ENCODE assay signal across 14 mouse cellular contexts in the genomic region with DNA sequence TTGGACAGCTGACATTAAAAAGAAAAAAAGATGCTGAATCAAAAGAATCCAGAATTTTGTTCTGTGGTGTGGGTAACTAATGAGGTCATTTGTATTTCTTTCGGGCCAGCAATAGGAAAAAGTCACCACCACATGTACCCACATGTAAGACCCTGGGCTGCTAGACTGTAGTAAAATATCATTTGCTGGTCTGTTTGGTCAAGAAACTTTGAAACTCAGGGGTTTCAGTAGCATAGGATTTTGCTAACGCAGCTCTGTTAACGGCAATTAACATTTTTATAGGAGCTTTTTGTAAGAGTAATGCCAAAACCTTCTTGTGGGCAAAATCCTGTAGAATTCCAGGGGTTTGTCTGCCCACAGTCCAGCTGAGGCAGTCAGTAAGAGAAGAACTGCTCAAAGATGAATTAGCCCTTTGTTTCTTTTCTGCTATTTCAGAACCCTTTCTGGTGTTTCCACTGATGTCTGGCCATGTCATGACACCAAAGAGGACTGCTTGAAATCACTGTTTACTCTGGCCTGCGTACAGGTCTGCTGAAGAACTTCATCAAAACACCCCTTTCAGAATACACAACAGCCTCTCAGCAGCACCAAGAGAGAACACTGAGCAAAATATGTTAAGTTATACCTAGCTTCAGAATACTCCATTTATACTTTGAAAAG.
DNase-seq lines count a peak whose midpoint lies in the region; ATAC-seq and TF ChIP-seq lines count a peak whose summit lies in the region.
"Had no signal": no experiment of that assay in that cellular context is flagged by ENCODE, and none has a peak within 500 bp of the region (broad histone marks: within the 10 kb centered on the region; RNA-seq: fewer than 3 reads in every experiment).

No protein-coding gene starts in this region.

- H3K36me3 ChIP-seq in hindbrain, embryonic 12.5 days: peaks cover 29% of the 10 kb centered on the region
- peaks cover 39% of the 10 kb centered on the region for H3K36me3 ChIP-seq in hindbrain, embryonic 14.5 days (replicated peaks; ENCODE audit: control insufficient read depth, insufficient read depth)
- peaks cover 33% of the 10 kb centered on the region for H3K36me3 ChIP-seq in limb, embryonic 12.5 days
- peaks cover 37% of the 10 kb centered on the region for H3K36me3 ChIP-seq in limb, embryonic 10.5 days
- peaks cover 33% of the 10 kb centered on the region for H3K36me3 ChIP-seq in embryonic facial prominence, embryonic 14.5 days (ENCODE audit: control insufficient read depth, insufficient read depth, low read length)
- peaks cover 7% of the 10 kb centered on the region for H3K36me3 ChIP-seq in limb, embryonic 14.5 days (ENCODE audit: control insufficient read depth, insufficient read depth, low read length)
- H3K36me3 ChIP-seq in forebrain, embryonic 16.5 days (ENCODE audit: control insufficient read depth, insufficient read depth): no peaks in the 10 kb centered on the region

- H3K4me2 ChIP-seq in hindbrain, embryonic 12.5 days (replicated peaks): no peak overlapping the region
- H3K4me2 ChIP-seq in hindbrain, embryonic 14.5 days (replicated peaks): no peak overlapping the region
- H3K4me2 ChIP-seq in limb, embryonic 12.5 days: no peak overlapping the region
- no peak overlapping the region for H3K4me2 ChIP-seq in embryonic facial prominence, embryonic 14.5 days (ENCODE audit: low read depth, low read length)
- H3K4me2 ChIP-seq in limb, embryonic 14.5 days (replicated peaks; ENCODE audit: low read depth, low read length, severe bottlenecking): no peak overlapping the region
- no peak overlapping the region for H3K4me2 ChIP-seq in forebrain, embryonic 16.5 days (ENCODE audit: low read length)
- H3K4me2 ChIP-seq: forebrain, embryonic 12.5 days had no signal

- WGBS in hindbrain, embryonic 12.5 days: 63% methylated on average over 4 of the region's 4 CpGs
- 64% methylated on average over 4 of the region's 4 CpGs for WGBS in hindbrain, embryonic 14.5 days
- 47% methylated on average over 4 of the region's 4 CpGs for WGBS in limb, embryonic 12.5 days
- WGBS in limb, embryonic 10.5 days: 84% methylated on average over 4 of the region's 4 CpGs
- WGBS in embryonic facial prominence, embryonic 14.5 days: 55% methylated on average over 4 of the region's 4 CpGs
- WGBS in limb, embryonic 14.5 days: 42% methylated on average over 4 of the region's 4 CpGs
- 30% methylated on average over 4 of the region's 4 CpGs for WGBS in forebrain, embryonic 16.5 days

- H3K9ac ChIP-seq in hindbrain, embryonic 12.5 days: no peak overlapping the region
- H3K9ac ChIP-seq in hindbrain, embryonic 14.5 days: no peak overlapping the region
- H3K9ac ChIP-seq in limb, embryonic 12.5 days (replicated peaks): no peak overlapping the region
- 0 out of 2 replicates have a peak overlapping the region, but pooled peaks have one; percentile 30 for H3K9ac ChIP-seq in embryonic facial prominence, embryonic 14.5 days (ENCODE audit: low read depth, low read length)
- H3K9ac ChIP-seq in limb, embryonic 14.5 days (ENCODE audit: low read depth, low read length, severe bottlenecking): no peak overlapping the region
- H3K9ac ChIP-seq in forebrain, embryonic 16.5 days (replicated peaks; ENCODE audit: low read depth, low read length): no peak overlapping the region
- H3K9ac ChIP-seq: forebrain, embryonic 12.5 days; liver, embryonic 14.5 days had no signal

- no peak for ATAC-seq in hindbrain, embryonic 12.5 days (ENCODE audit: low FRiP score)
- ATAC-seq in hindbrain, embryonic 14.5 days (ENCODE audit: low FRiP score): no peak
- ATAC-seq in limb, embryonic 12.5 days (ENCODE audit: insufficient number of reproducible peaks, insufficient read depth, low FRiP score, low TSS enrichment, low read depth): no peak
- ATAC-seq in embryonic facial prominence, embryonic 14.5 days (ENCODE audit: low read depth): no peak
- ATAC-seq in limb, embryonic 14.5 days (ENCODE audit: low FRiP score, low read depth): peak; percentile 47; the same call in 1 of the 2 replicates
- no peak for ATAC-seq in forebrain, embryonic 16.5 days
- ATAC-seq: lung, postnatal 0 days had no signal

- peak overlapping the region; percentile 30; the same call in 1 of the 2 replicates for H3K27ac ChIP-seq in hindbrain, embryonic 12.5 days
- no peak overlapping the region for H3K27ac ChIP-seq in hindbrain, embryonic 14.5 days
- H3K27ac ChIP-seq in limb, embryonic 12.5 days: peak overlapping the region; percentile 75
- no peak overlapping the region for H3K27ac ChIP-seq in limb, embryonic 10.5 days
- peak overlapping the region; percentile 52 for H3K27ac ChIP-seq in embryonic facial prominence, embryonic 14.5 days (replicated peaks; ENCODE audit: low read depth, low read length)
- peak overlapping the region; percentile 48 for H3K27ac ChIP-seq in limb, embryonic 14.5 days (replicated peaks; ENCODE audit: low read depth, low read length)
- no peak overlapping the region for H3K27ac ChIP-seq in forebrain, embryonic 16.5 days (ENCODE audit: low read length)
- H3K27ac ChIP-seq: forebrain, embryonic 12.5 days; liver, embryonic 14.5 days had no signal

- no peak for TF ChIP-seq POLR2A in limb, embryonic 14.5 days (IDR thresholded peaks at IDR 0.05; ENCODE audit: borderline replicate concordance, extremely low read depth, insufficient read depth, insufficient read length)

- no peak overlapping the region for H3K4me3 ChIP-seq in hindbrain, embryonic 12.5 days
- H3K4me3 ChIP-seq in hindbrain, embryonic 14.5 days (replicated peaks; ENCODE audit: low read length): no peak overlapping the region
- H3K4me3 ChIP-seq in limb, embryonic 12.5 days (replicated peaks): no peak overlapping the region
- no peak overlapping the region for H3K4me3 ChIP-seq in limb, embryonic 10.5 days
- H3K4me3 ChIP-seq in embryonic facial prominence, embryonic 14.5 days (ENCODE audit: low read depth, low read length): no peak overlapping the region
- no peak overlapping the region for H3K4me3 ChIP-seq in limb, embryonic 14.5 days (replicated peaks; ENCODE audit: low read length)
- no peak overlapping the region for H3K4me3 ChIP-seq in forebrain, embryonic 16.5 days (replicated peaks; ENCODE audit: low read length)
- H3K4me3 ChIP-seq: forebrain, embryonic 12.5 days had no signal

- no peak for DNase-seq in hindbrain, embryonic 14.5 days (ENCODE audit: low spot score)
- DNase-seq in limb, embryonic 10.5 days (ENCODE audit: low spot score): no peak
- peak; percentile 48 for DNase-seq in embryonic facial prominence, embryonic 14.5 days (ENCODE audit: low spot score)
- DNase-seq in limb, embryonic 14.5 days (ENCODE audit: low spot score): peak; percentile 33
- DNase-seq: adrenal gland, postnatal 36 days; cerebellum, adult 8-10 months; gastrocnemius, postnatal 25 days; kidney, postnatal 10 days had no signal

- H3K4me1 ChIP-seq in hindbrain, embryonic 12.5 days: no peaks in the 10 kb centered on the region
- H3K4me1 ChIP-seq in hindbrain, embryonic 14.5 days (replicated peaks; ENCODE audit: control insufficient read depth, insufficient read depth, low read length): no peaks in the 10 kb centered on the region
- peaks cover 6% of the 10 kb centered on the region for H3K4me1 ChIP-seq in limb, embryonic 12.5 days (replicated peaks)
- H3K4me1 ChIP-seq in limb, embryonic 10.5 days: no peaks in the 10 kb centered on the region
- no peaks in the 10 kb centered on the region for H3K4me1 ChIP-seq in embryonic facial prominence, embryonic 14.5 days (ENCODE audit: control insufficient read depth, insufficient read depth, low read length)
- H3K4me1 ChIP-seq in limb, embryonic 14.5 days (ENCODE audit: control insufficient read depth, insufficient read depth, low read length): peaks cover 3% of the 10 kb centered on the region; the same call in 1 of the 2 replicates
- no peaks in the 10 kb centered on the region for H3K4me1 ChIP-seq in forebrain, embryonic 16.5 days (replicated peaks; ENCODE audit: control insufficient read depth, insufficient read depth, low read length)

- no peaks in the 10 kb centered on the region for H3K9me3 ChIP-seq in hindbrain, embryonic 12.5 days (replicated peaks)
- H3K9me3 ChIP-seq in hindbrain, embryonic 14.5 days (ENCODE audit: control insufficient read depth, low read length): no peaks in the 10 kb centered on the region
- no peaks in the 10 kb centered on the region for H3K9me3 ChIP-seq in limb, embryonic 12.5 days
- no peaks in the 10 kb centered on the region for H3K9me3 ChIP-seq in limb, embryonic 10.5 days (replicated peaks)
- H3K9me3 ChIP-seq in embryonic facial prominence, embryonic 14.5 days (ENCODE audit: control insufficient read depth, low read length): no peaks in the 10 kb centered on the region
- no peaks in the 10 kb centered on the region for H3K9me3 ChIP-seq in limb, embryonic 14.5 days (ENCODE audit: control insufficient read depth, low read length)
- no peaks in the 10 kb centered on the region for H3K9me3 ChIP-seq in forebrain, embryonic 16.5 days (ENCODE audit: control insufficient read depth, low read length)
- H3K9me3 ChIP-seq: forebrain, embryonic 12.5 days had no signal

- H3K27me3 ChIP-seq in hindbrain, embryonic 12.5 days: no peaks in the 10 kb centered on the region
- no peaks in the 10 kb centered on the region for H3K27me3 ChIP-seq in hindbrain, embryonic 14.5 days (ENCODE audit: control insufficient read depth, insufficient read depth, low read length)
- no peaks in the 10 kb centered on the region for H3K27me3 ChIP-seq in limb, embryonic 12.5 days
- no peaks in the 10 kb centered on the region for H3K27me3 ChIP-seq in limb, embryonic 10.5 days (ENCODE audit: low read depth, poor library complexity, severe bottlenecking)
- no peaks in the 10 kb centered on the region for H3K27me3 ChIP-seq in embryonic facial prominence, embryonic 14.5 days (replicated peaks; ENCODE audit: control insufficient read depth, insufficient read depth, low read length)
- no peaks in the 10 kb centered on the region for H3K27me3 ChIP-seq in limb, embryonic 14.5 days (ENCODE audit: control insufficient read depth, insufficient read depth, low read length)
- no peaks in the 10 kb centered on the region for H3K27me3 ChIP-seq in forebrain, embryonic 16.5 days (replicated peaks; ENCODE audit: control insufficient read depth, insufficient read depth, low read length)
- H3K27me3 ChIP-seq: forebrain, embryonic 12.5 days had no signal

Comparison
In these comparisons a context has a peak if more than half of its experiments do, and no peak if none do; other contexts are left out.
1. H3K27ac ChIP-seq: peak in hindbrain, embryonic 12.5 days (single experiment), limb, embryonic 12.5 days (single experiment), embryonic facial prominence, embryonic 14.5 days (single experiment) and limb, embryonic 14.5 days (single experiment); none in hindbrain, embryonic 14.5 days (single experiment), limb, embryonic 10.5 days (single experiment) and forebrain, embryonic 16.5 days (single experiment).
2. DNase-seq: peak in embryonic facial prominence, embryonic 14.5 days (single experiment) and limb, embryonic 14.5 days (single experiment); none in hindbrain, embryonic 14.5 days (single experiment) and limb, embryonic 10.5 days (single experiment).